Mouse (Mus musculus): ENCODE results near the gene Ttc25. TPM values are rescaled to one million over a fixed set of nuclear protein-coding genes. Genes with fewer than 3 reads are reported as not detected.
"Not testable (repeated sequence)": the region's sequence is repeated elsewhere in the genome, so short reads cannot be mapped to it uniquely, and the experiment has no call there.

Ttc25 gene
- total RNA-seq, 2 experiments from 2014 or later, result 0.58 to 0.93 TPM

DNA sequence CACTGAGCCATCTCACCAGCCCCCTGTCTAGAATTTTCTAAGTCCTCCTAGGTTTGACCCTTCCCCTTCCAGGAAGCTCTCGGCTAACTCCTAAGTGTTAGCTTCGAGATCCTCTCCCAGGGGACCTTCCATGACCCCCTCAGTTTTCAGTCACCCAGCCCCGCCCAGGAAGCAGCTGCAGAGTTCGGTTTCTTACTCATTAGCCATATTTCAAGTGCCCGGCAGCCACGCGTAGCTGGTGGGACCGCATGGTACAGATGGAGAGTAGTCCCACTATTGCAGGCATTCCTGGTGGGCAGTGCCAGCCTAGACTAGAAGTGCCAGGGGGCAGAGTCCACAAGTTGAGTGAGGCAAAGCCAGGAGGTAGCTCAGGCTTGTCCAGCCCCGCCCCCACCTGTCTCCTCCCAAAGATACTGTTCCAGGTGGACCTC, 22.4 kb downstream of the Ttc25 start:
- no peak for DNase-seq
- intact Hi-C loops (cut with DNase I), result no loop called here

DNA sequence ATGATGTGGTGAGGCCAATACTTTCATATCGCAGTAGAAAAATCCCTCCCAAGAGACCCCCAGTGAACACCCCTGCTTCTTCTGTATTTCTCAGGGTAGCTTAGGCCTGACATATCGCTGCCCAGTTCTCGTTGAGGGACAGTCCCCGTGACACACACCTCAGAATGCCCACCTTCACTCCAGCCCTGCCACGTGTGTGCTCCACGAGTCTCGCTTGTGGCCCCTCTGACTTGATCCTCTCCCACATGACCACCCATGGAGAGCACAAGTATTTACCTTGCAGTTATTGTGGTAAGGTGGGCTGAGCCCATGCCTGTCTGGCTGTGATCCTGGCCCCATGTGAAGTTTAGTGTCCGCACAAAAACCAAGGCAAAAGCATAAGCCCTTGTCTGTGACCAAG, 23.3 kb downstream of the Ttc25 start:
- no peak for DNase-seq
- intact Hi-C loops (cut with DNase I), result no loop called here

DNA sequence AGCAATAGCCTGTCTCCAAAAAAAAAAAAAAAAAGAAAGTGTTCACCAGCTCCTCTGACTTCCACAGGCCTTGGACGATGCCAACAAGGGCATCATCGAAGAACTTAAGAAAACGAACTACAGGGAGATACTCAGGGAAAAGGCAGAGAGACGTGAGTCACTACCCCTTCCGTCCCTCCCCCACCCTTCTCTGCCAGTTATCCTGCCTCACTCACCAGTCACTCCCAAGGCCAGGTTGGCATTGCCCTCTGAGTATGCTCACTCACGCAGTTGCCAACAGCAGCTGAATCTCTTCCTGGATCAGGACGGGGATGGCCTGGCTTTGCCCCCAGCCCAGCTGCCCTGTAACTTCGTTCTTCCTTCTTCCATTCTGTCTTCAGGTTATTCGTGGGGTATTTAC, 24.4 kb downstream of the Ttc25 start:
- no peak for DNase-seq
- intact Hi-C loops (cut with DNase I), result loop anchor here (2.0 to 5.0 kb wide), 3 partner anchors 38 to 391 kb away; no protein-coding TSS in a partner anchor

DNA sequence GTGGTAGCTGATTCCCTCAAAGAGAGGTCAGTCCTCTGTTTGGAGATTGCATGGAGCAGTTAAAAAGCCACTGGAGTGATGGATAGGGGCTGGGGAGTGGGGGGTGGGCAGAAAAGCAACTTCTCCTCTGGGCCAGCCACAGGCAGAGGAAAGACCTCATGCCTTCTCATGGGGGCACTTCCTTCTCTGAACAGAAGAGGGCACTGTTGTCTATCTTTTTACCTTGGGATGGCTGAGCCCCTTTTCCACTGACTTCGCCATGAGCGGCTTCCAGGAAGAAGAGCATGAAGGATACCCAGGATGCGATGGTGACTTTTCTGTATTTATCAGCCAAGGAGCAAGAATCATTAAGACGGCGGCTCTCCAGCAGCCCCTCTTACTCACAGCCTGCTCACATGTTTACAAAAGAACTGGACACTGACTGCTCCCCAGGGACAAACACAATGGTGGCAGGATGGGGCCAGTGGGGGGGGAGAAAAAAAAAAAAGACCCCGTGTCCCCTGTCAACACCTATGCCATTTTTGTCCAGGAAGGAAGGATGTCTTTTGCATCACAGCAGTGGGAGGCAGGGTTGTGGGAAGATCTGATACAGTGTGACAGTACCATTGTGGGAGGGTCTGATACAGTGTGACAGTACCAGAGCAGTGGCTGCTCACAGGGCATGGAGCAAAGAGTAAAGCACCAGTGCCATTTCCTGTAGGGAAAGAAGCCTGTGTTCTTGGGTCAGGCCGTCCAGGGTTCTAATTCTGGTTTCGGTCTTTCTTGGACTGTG, 25.2 kb downstream of the Ttc25 start:
- peak; percentile 76 for DNase-seq
- intact Hi-C loops (cut with DNase I), result loop anchor here (2.0 to 5.0 kb wide), 3 partner anchors 37 to 390 kb away; no protein-coding TSS in a partner anchor

DNA sequence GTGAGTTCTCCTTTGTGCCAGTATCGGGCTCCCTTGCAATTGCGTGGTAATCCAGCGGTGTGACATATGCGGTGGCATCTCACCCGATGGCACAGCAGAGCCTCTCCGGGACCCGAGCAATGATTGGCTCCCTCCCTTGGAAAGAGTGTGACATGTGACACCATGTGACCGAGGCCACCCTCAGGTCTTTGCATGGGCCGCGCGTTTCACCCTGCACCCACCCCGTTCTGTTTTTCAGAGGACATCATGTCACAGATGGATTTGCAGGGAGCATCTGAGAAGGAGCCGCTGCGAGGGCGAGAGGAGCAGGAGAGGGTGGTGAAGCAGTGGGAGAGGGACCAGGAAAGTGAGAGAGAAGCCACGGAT, 25.8 kb downstream of the Ttc25 start:
- intact Hi-C loops (cut with DNase I), result loop anchor here (2.0 to 5.0 kb wide), 3 partner anchors 36 to 390 kb away; no protein-coding TSS in a partner anchor
- no peak for DNase-seq

DNA sequence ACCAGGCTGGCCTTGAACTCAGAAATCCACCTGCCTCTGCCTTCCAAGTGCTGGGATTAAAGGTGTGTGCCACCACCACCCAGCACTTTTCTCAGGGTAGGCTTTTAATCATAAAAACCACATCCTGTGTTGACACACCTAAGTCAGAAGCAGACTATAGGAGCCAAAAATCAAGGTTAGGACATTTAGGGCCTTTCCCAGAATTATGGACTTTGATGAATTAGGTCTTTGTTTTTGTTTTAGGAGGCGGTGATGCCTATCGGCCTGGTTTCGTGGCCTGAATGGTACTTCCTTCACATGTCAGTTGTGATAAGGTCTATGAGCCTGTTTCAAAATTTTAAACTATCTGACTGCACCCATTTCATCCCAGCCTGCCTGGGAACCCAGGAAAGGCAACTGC, 28.8 kb downstream of the Ttc25 start:
- DNase-seq, result no peak
- intact Hi-C loops (cut with DNase I), result loop anchor here (5.0 kb wide), 1 partner anchor 33 kb away; no protein-coding TSS in a partner anchor

DNA sequence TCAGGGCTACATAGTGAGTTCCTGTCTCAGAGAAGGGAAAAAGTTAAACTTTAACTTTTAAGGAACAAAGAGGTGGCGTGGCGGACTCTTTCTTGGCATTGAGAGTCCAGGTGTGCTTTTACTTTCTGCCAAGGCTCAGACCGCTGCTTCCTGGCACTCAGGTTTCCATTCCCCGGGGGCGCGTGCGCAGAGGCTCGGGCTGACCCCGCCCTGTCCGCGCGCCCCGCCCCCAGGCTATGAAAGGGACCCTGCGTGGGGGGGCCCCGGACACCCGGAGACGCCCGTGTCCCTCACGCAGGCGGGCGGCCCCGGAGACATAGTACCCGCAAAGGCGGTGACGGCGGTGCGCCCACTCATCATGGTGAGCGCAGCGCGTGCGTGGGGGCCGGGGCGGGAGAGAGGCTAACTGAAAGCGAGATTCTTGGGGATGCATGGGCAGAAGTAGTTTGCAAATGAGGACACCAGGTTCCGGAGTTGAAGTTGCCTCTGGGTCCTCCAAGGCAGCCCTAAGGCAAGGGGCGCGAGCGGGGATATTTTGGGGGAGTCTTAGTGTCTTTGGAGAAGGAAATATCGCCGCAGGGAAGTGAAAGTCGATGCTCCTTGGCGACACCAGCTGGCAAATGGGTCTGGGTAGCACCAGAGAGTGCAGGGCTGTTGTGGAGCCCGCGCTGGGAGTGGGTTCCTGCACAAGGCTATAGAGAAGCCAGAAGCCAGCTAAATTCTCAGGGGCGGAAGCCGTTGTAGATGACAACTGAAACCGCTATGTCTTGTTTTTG, 29.5 kb downstream of the Ttc25 start, which contains the start of gene Cnp:
Gene Cnp, plus strand, starts transcription at position 197 of the 776 bp plus-strand sequence.
- intact Hi-C loops (cut with DNase I), result loop anchor here (5.0 kb wide), 1 partner anchor 32 kb away; no protein-coding TSS in a partner anchor
- DNase-seq, result peak; percentile 66

DNA sequence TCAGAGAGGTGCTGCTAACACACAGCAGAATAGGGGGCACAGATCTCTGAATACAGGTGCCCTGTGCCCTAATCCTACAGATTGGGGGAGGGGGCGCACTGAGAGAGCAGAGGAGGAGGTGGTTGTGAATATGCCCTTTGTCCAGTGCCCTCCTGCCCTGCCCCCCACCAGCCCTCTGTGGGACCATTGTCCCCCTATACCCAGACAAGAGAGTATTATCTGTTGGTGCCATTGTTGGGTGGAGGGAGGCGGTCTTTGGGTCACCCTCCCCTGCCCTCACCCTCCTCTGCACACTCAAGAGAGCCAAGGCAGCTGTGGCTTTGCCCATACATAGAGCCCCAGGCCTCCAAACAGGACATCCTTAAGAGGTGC, 30.1 kb downstream of the Ttc25 start:
- intact Hi-C loops (cut with DNase I), result no loop called here
- DNase-seq, result no peak

DNA sequence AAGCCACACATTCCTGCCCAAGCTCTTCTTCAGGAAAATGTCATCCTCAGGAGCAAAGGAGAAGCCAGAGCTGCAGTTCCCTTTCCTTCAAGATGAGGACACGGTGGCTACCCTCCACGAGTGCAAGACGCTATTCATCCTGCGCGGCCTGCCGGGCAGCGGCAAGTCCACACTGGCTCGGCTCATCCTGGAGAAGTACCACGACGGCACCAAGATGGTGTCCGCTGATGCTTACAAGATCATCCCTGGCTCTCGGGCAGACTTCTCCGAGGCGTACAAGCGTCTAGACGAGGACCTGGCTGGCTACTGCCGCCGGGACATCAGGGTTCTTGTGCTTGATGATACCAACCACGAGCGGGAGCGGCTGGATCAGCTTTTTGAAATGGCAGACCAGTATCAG, 30.8 kb downstream of the Ttc25 start:
- intact Hi-C loops (cut with DNase I), result no loop called here

DNA sequence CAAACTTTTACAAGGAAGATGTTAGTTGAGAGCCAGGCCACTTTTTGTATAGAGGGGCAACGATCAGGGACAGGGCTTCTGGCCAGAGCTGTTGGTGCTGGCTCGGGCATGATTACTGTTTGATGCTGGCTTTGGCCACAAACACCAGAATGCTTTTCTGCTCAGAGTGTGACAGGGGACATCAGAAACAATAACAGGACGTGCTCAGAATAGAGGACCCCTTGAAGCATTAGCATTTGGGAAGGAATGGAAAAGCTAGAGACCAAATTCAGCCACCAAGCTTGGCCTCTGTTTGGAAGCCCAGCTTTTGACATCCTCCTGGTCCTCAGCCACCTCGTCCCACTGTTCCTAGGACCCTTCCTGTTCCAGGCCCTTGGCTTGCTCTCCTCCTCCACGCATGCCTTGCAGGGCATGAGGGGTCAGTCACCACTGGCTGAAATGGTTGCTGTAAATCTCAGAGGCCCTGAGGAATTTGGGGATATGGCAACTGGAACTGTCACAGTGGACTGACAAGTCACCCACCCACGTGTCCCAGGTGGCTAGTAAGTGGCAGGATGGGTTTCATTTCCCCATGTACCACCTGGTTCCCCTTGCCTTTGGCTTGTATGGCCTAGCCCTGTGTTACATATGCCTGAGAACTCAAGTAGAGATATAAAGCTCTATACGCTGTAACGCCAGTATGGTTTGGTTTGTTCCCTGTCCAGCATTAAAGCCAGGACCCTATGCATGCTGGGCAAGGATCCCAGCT, 32.6 kb downstream of the Ttc25 start:
- intact Hi-C loops (cut with DNase I), result no loop called here
- no peak for DNase-seq

More for the DNA sequence above, 30.8 kb downstream of the Ttc25 start:
- DNase-seq, result no peak

DNA sequence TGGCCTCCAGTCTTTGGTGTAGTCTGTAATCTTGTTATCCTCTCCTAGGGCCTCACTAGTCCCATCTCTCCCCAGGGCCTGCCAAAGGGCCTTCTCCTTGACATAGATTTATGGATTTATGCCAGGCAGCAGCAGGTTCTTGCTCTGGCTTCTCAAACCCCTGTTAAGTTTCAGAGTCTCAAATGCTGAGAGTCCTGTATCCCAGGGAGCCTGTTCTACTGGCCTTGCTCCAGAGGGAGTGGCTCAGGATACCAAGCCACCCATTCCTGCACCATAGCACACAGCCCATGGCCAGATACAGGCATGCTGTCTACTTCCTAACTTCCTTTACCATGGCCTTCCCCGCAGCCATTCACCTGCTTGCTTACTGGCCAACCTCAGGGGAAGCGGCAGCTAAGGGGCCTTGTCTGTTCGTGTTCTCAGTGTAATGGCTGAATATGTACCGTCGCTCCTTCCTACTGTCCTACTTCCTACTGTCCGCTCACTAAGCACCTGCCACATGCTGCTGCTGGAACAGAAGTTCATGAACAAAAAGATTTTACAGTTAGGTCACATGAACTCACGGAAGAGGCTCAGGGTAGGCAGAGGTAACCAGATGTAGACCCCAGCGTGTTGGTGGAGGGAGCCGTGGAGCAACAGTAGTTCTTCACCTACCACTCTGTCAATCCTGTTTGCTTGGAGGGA, 33.9 kb downstream of the Ttc25 start:
- DNase-seq, result no peak
- intact Hi-C loops (cut with DNase I), result no loop called here

DNA sequence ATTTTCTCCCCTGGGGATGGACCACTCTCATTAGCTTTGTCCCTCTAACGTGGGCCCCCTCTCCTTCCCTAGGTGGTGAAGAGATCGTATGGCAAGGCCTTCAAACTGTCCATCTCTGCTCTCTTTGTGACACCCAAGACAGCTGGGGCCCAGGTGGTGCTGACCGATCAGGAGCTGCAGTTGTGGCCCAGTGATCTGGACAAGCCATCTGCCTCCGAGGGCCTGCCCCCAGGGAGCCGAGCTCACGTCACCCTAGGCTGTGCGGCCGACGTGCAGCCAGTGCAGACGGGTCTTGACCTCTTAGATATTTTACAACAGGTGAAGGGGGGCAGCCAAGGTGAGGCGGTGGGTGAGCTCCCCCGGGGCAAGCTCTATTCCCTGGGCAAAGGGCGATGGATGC, 34.9 kb downstream of the Ttc25 start:
- no peak for DNase-seq
- intact Hi-C loops (cut with DNase I), result no loop called here

DNA sequence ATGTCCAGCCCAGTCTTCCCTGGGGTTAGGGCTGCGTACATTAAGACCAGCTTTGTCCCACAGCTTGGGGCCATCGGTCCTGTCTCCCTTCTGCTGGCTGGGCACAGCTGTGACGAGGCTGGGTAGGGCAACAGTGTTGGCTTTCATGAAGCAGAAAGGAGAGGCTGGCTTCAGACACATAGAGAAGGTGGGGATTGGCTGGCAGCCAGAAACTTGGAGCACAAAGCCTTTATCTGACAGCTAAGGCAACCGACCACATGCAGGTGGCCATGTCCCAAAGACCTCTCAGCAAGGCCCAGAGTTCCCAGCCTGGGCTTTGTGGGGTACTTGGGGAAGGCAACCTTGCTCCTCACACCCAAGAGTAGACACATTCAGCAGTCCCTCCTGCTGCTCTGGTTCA, 36.3 kb downstream of the Ttc25 start:
- DNase-seq, result peak; percentile 72
- intact Hi-C loops (cut with DNase I), result no loop called here

DNA sequence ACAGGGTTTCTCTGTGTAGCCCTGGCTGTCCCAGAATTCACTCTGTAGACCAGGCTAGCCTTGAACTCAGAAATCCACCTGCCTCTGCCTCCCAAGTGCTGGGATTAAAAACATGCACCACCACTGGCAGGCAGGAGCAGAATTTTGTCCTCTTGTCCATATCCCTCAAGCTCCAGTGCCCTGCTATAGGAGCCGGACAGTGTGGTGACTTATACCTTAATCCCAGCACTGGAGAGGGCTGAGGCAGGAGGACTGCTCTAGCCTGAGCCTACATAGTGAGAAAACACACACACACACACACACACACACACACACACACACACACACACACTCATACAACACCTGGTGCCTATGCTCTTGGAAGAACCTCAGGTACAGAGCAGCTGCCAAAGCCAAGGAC, 37.0 kb downstream of the Ttc25 start:
- DNase-seq; intact Hi-C loops (cut with DNase I): not testable (repeated sequence)

DNA sequence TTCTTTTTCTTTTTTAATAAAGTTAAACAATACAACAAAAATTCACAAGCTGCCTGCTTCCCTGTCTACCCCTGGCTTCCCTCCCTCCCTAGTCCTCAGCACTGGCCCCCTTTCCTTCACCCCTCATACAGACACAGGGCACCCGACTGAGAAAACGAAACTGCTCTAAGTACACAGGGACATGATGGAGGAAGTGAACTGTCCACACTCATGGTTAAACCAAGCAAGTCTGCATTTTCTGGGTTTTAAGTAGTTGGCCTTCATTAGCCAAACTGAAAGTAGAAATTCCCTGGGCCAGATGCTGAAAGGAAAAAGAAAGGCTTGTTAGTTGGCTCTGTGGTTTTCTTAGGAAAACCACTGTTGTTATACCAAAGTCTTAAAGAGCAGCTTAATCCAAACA, 37.4 kb downstream of the Ttc25 start:
- no peak for DNase-seq

DNA sequence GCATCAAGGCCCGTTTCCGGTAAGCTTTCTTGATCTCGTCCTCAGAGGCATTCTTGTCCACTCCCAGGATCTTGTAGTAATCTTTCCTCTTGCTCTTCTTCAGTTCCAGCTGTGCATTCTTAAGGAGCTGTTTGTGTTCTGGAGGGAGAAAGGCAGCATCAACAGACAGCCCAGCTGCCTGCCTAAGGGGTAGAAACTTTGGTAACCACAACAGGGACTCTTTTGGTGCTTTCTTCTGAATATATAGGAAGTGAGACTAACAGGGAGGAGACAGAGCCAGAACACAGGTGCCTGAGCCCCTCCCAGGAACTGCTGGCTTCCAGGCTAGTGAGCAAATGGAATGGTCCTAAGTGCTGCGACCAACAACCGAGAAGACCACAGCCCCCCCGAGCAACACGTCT, 39.2 kb downstream of the Ttc25 start:
- no peak for DNase-seq
- intact Hi-C loops (cut with DNase I), result no loop called here

More for the DNA sequence above, 37.4 kb downstream of the Ttc25 start:
- intact Hi-C loops (cut with DNase I), result no loop called here

DNA sequence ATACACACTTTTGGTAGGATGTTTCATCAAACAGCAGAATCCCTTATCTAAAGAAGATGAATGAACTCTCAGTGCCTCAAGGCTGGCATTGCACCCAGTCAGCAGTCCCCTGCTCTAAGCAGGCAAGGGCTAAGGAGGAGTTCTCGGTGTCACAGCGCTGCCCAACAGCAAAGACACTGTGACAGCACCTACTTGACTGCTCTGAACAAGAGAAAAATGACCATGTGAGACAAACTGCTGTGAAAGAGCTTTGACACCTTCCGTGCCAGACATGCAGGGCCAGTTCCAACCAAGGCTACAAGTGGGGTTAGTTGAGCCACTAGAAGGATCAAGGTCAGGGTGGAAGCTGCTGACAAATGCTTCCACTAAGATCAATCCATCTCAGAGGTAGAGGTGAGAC, 39.7 kb downstream of the Ttc25 start:
- DNase-seq, result no peak
- intact Hi-C loops (cut with DNase I), result no loop called here

DNA sequence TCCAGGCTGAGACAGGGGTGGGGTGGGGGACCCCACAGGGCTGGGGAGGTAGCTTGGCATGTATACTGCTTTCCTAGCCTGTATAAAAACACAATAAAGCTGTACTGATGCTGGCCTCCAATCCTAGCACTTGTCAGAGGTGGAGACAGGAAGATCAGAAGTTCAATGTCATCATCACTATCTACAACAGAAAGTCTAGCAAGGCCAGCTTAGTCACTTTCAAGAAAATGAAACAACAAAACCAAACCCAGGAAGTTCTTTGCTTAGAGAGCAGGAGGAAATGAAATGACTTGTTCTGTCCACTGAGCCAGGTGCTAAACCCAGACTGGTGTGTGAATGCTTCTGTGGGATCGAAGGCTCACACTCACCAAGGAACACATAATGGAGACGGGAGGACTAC, 43.1 kb downstream of the Ttc25 start:
- no peak for DNase-seq
- intact Hi-C loops (cut with DNase I), result no loop called here

DNA sequence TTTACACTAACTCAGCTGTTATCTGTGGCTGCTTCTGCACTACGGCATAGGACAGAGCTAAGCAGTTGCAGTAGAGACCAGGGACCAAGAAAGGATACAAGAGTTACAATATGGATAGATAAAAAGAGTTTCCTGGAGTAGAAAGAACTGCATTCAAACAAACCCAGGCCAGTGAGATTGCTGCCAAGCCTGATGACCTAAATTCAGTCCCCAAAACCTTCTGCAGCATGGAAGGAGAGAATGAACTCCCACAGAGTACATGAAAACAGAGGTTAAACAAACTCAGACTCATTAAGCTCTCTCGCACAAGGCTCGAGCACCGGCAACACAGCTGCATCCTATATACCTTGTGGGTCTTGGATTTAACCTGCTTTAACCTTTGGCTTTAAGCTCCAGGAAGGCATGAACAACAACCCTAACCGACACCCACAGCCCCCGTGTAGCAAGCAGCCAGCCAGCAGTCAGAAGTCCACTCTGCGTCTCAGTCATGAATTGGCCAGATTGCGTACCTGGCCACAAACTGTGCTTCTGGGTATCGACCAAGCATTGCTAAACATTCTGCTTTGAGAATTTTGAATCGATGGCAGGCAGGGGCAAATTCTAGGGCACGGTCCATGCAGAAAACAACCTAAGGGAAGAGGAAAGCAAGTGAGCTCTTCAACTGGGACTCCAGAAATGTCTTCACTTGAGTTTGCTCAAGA, 47.1 kb downstream of the Ttc25 start:
- no peak for DNase-seq
- intact Hi-C loops (cut with DNase I), result no loop called here

DNA sequence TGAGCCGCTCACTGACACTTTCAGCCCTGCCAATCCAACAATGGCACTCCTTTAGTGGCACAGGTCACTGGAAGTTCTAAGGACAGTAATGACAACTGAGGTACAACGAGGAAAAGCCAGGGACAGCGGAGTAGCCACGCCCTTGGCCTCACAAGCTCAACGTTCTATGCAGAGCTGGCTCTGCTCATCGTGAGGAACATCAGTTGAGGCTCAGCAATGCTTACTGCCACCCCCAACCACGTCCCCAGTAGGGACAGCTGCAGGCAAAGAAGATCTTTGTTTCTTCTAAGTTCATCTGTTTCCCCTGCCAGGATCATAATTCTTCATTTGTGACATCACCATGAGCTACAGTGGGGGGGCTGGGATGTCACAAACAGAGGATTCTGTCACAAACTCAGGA, 49.2 kb downstream of the Ttc25 start:
- intact Hi-C loops (cut with DNase I), result no loop called here
- DNase-seq, result no peak

Data from left cerebral cortex, postnatal 4 days (tissue).